Mouse (Mus musculus): ENCODE data around the gene Pfn4. TPM values are rescaled to one million over a fixed set of nuclear protein-coding genes. Genes with fewer than 3 reads are reported as not detected.

The Pfn4 gene
- 0.29 TPM for polyA plus RNA-seq (2015; fragmentation: Illumina TruSeq; extraction: RNeasy Lipid Tissue Mini Kit (QIAGEN cat#74804); ENCODE audit: insufficient read depth, low replicate concordance)

GRCm38 (mm10) chr12:4768492-4769332 is at the start of gene Pfn4, which contains the start of gene Fam228b:
TSS of gene Pfn4 (plus strand) at chr12:4769022.
TSS of gene Fam228b (minus strand) at chr12:4769267.

GRCm38 (mm10) chr12:4738031-4738576 is 30.7 kb upstream of the Pfn4 start, which contains the start of gene Fam228a:
TSS of gene Fam228a (minus strand) at chr12:4738430.

GRCm38 (mm10) chr12:4817361-4818101 is 48.7 kb downstream of the Pfn4 start, which contains the start of gene Sf3b6:
TSS of gene Sf3b6 (plus strand) at chr12:4817544.

Other genes starting within 250 kb of the Pfn4 start
- gene Itsn2, start 176.4 kb upstream of the Pfn4 start, polyA plus RNA-seq (2015; fragmentation: Illumina TruSeq; extraction: RNeasy Lipid Tissue Mini Kit (QIAGEN cat#74804); ENCODE audit: insufficient read depth, low replicate concordance) = 296 TPM
- gene Gm3625, start 176.1 kb upstream of the Pfn4 start, polyA plus RNA-seq (2015; fragmentation: Illumina TruSeq; extraction: RNeasy Lipid Tissue Mini Kit (QIAGEN cat#74804); ENCODE audit: insufficient read depth, low replicate concordance) = not detected
- gene Fam228a, start 30.6 kb upstream of the Pfn4 start, polyA plus RNA-seq (2015; fragmentation: Illumina TruSeq; extraction: RNeasy Lipid Tissue Mini Kit (QIAGEN cat#74804); ENCODE audit: insufficient read depth, low replicate concordance) = 0.15 TPM
- gene Fam228b, start 245 bp downstream of the Pfn4 start, polyA plus RNA-seq (2015; fragmentation: Illumina TruSeq; extraction: RNeasy Lipid Tissue Mini Kit (QIAGEN cat#74804); ENCODE audit: insufficient read depth, low replicate concordance) = 1.3 TPM
- 201 TPM for gene Sf3b6, start 48.5 kb downstream of the Pfn4 start, polyA plus RNA-seq (2015; fragmentation: Illumina TruSeq; extraction: RNeasy Lipid Tissue Mini Kit (QIAGEN cat#74804); ENCODE audit: insufficient read depth, low replicate concordance)
- 1.4 TPM for gene Fkbp1b, start 72.6 kb downstream of the Pfn4 start, polyA plus RNA-seq (2015; fragmentation: Illumina TruSeq; extraction: RNeasy Lipid Tissue Mini Kit (QIAGEN cat#74804); ENCODE audit: insufficient read depth, low replicate concordance)
- 11.7 TPM for gene Wdcp, start 74.3 kb downstream of the Pfn4 start, polyA plus RNA-seq (2015; fragmentation: Illumina TruSeq; extraction: RNeasy Lipid Tissue Mini Kit (QIAGEN cat#74804); ENCODE audit: insufficient read depth, low replicate concordance)
- 9.1 TPM for gene Mfsd2b, start 105.3 kb downstream of the Pfn4 start, polyA plus RNA-seq (2015; fragmentation: Illumina TruSeq; extraction: RNeasy Lipid Tissue Mini Kit (QIAGEN cat#74804); ENCODE audit: insufficient read depth, low replicate concordance)
- gene Ubxn2a, start 138.7 kb downstream of the Pfn4 start, polyA plus RNA-seq (2015; fragmentation: Illumina TruSeq; extraction: RNeasy Lipid Tissue Mini Kit (QIAGEN cat#74804); ENCODE audit: insufficient read depth, low replicate concordance) = 40.1 TPM
- gene Atad2b, start 148.3 kb downstream of the Pfn4 start, polyA plus RNA-seq (2015; fragmentation: Illumina TruSeq; extraction: RNeasy Lipid Tissue Mini Kit (QIAGEN cat#74804); ENCODE audit: insufficient read depth, low replicate concordance) = 41.0 TPM

All from spleen, adult 10 weeks (tissue).